Mouse (Mus musculus) natural killer cell, adult 2 months (primary cell): ENCODE results near the gene Cxcl5.
"Not testable (repeated sequence)": the region's sequence is repeated elsewhere in the genome, so short reads cannot be mapped to it uniquely, and the experiment has no call there.

Experiments
- DNase-seq, 2 experiments: peaks; one replicate each; pipeline ENCODE4 v3.0.0; 2022; ENCODE audit warnings: low spot score in 2 of 2

The Cxcl5 gene

GRCm38 (mm10) chr5:90783697-90784096 is 24.5 kb downstream of the Cxcl5 start:
- DNase-seq: no peak

GRCm38 (mm10) chr5:90785659-90786588 is 26.8 kb downstream of the Cxcl5 start, which contains the start of gene Cxcl3:
Cxcl3 (plus strand) TSS chr5:90786103.
- no peak for DNase-seq

GRCm38 (mm10) chr5:90788114-90788513 is 29.0 kb downstream of the Cxcl5 start:
- no peak for DNase-seq

- DNase-seq: no peak
Measured at GRCm38 (mm10) chr5:90789306-90790073, 30.3 kb downstream of the Cxcl5 start.

GRCm38 (mm10) chr5:90790074-90790502 is 30.9 kb downstream of the Cxcl5 start:
- DNase-seq: no peak

GRCm38 (mm10) chr5:90794195-90794625 is 35.0 kb downstream of the Cxcl5 start, which contains the start of gene Cxcl15:
Cxcl15 (plus strand) TSS chr5:90794534.
- DNase-seq: no peak

GRCm38 (mm10) chr5:90795392-90795791 is 36.2 kb downstream of the Cxcl5 start:
- not testable (repeated sequence) for DNase-seq

- DNase-seq: no peak
Measured at GRCm38 (mm10) chr5:90804574-90804973, 45.4 kb downstream of the Cxcl5 start.

GRCm38 (mm10) chr5:90806050-90806449 is 46.9 kb downstream of the Cxcl5 start:
- no peak for DNase-seq

GRCm38 (mm10) chr5:90807176-90807950 is 48.2 kb downstream of the Cxcl5 start:
- no peak for DNase-seq
